Mouse (Mus musculus): ENCODE data around the gene Fbxo31. TPM values are rescaled to one million over a fixed set of nuclear protein-coding genes. Genes with fewer than 3 reads are reported as not detected.
"Not testable (repeated sequence)": the region's sequence is repeated elsewhere in the genome, so short reads cannot be mapped to it uniquely, and the experiment has no call there.

The Fbxo31 gene
- total and polyA plus RNA-seq, 3 experiments, result 16.0 to 35.3 TPM; not detected in 1

GRCm38 (mm10) chr8:121598190-121598589 is 19.6 kb upstream of the Fbxo31 start:
- Histone ChIP-seq H3K36me3 (ENCODE audit: control insufficient read depth in 1 of 2, insufficient read depth in 2 of 2, low read length in 2 of 2) (0 out of 4 replicates have a peak, but pooled peaks cover 0 to 2% of the 10 kb centered on the region in 2 experiments), H3K9ac (ENCODE audit: control insufficient read depth, low read depth, low read length, poor library complexity, severe bottlenecking) (no peak overlapping the region), H3K27me3 (ENCODE audit: control insufficient read depth in 1 of 2, insufficient read depth in 2 of 2, low read length in 2 of 2) (no peaks in the 10 kb centered on the region), H3K79me2 (ENCODE audit: control insufficient read depth, insufficient read depth, low read length, poor library complexity) (0 out of 2 replicates have a peak, but pooled peaks cover 1% of the 10 kb centered on the region), H3K4me1 (ENCODE audit: control insufficient read depth in 1 of 2, insufficient read depth in 2 of 2, low read length in 2 of 2) (no peaks in the 10 kb centered on the region), H3K9me3 (replicated peaks; ENCODE audit: insufficient read depth, low read length) (no peaks in the 10 kb centered on the region), H3K4me3 (ENCODE audit: control insufficient read depth in 1 of 2, insufficient read depth in 1 of 2, low read depth in 2 of 2, low read length in 2 of 2) (no peak overlapping the region), H3K27ac (ENCODE audit: control insufficient read depth, low read depth, low read length) (no peak overlapping the region)
- DNase-seq (ENCODE audit: low read depth, low spot score), result no peak
- TF ChIP-seq POLR2A (IDR thresholded peaks at IDR 0.05; ENCODE audit: control insufficient read depth in 1 of 2, insufficient read depth in 1 of 2, low read depth in 1 of 2, low read length in 2 of 2, poor library complexity in 1 of 2) (no peak), MYB (IDR thresholded peaks at IDR 0.05; ENCODE audit: low read depth, low read length) (no peak), MXI1 (IDR thresholded peaks at IDR 0.05; ENCODE audit: low read depth, low read length) (no peak)

- not testable (repeated sequence) for H3K27ac ChIP-seq (ENCODE audit: control insufficient read depth, low read depth, low read length); H3K36me3 ChIP-seq (ENCODE audit: control insufficient read depth in 1 of 2, insufficient read depth in 2 of 2, low read length in 2 of 2); H3K9ac ChIP-seq (ENCODE audit: control insufficient read depth, low read depth, low read length, poor library complexity, severe bottlenecking); H3K27me3 ChIP-seq (ENCODE audit: control insufficient read depth in 1 of 2, insufficient read depth in 2 of 2, low read length in 2 of 2); H3K79me2 ChIP-seq (ENCODE audit: control insufficient read depth, insufficient read depth, low read length, poor library complexity); H3K9me3 ChIP-seq (replicated peaks; ENCODE audit: insufficient read depth, low read length); H3K4me3 ChIP-seq (ENCODE audit: control insufficient read depth in 1 of 2, insufficient read depth in 1 of 2, low read depth in 2 of 2, low read length in 2 of 2); DNase-seq (ENCODE audit: low read depth, low spot score); H3K4me1 ChIP-seq (ENCODE audit: control insufficient read depth in 1 of 2, insufficient read depth in 2 of 2, low read length in 2 of 2)
Observed at GRCm38 (mm10) chr8:121597492-121597891, 18.9 kb upstream of the Fbxo31 start.

- Histone ChIP-seq H3K4me3 (ENCODE audit: control insufficient read depth in 1 of 2, insufficient read depth in 1 of 2, low read depth in 2 of 2, low read length in 2 of 2) (no peak overlapping the region), H3K79me2 (ENCODE audit: control insufficient read depth, insufficient read depth, low read length, poor library complexity) (peaks cover 27% of the 10 kb centered on the region), H3K4me1 (ENCODE audit: control insufficient read depth in 1 of 2, insufficient read depth in 2 of 2, low read length in 2 of 2) (peaks cover 7 to 17% of the 10 kb centered on the region in 2 experiments), H3K27ac (ENCODE audit: control insufficient read depth, low read depth, low read length) (no peak overlapping the region), H3K9ac (ENCODE audit: control insufficient read depth, low read depth, low read length, poor library complexity, severe bottlenecking) (no peak overlapping the region), H3K9me3 (replicated peaks; ENCODE audit: insufficient read depth, low read length) (no peaks in the 10 kb centered on the region), H3K27me3 (ENCODE audit: control insufficient read depth in 1 of 2, insufficient read depth in 2 of 2, low read length in 2 of 2) (no peaks in the 10 kb centered on the region), H3K36me3 (ENCODE audit: control insufficient read depth in 1 of 2, insufficient read depth in 2 of 2, low read length in 2 of 2) (peaks cover 2 to 15% of the 10 kb centered on the region in 2 experiments; a peak in 2 of 4 replicates)
- no peak for DNase-seq (ENCODE audit: low read depth, low spot score)
- no peak for TF ChIP-seq POLR2AphosphoS5 (IDR thresholded peaks at IDR 0.05; ENCODE audit: borderline replicate concordance, low read depth, low read length)
- TF ChIP-seq POLR2A (IDR thresholded peaks at IDR 0.05; ENCODE audit: control insufficient read depth in 1 of 2, insufficient read depth in 1 of 2, low read depth in 1 of 2, low read length in 2 of 2, poor library complexity in 1 of 2), result no peak
- TF ChIP-seq ELF1 (IDR thresholded peaks at IDR 0.05; ENCODE audit: low read depth, low read length), result no peak
- no peak for TF ChIP-seq ZMIZ1 (IDR thresholded peaks at IDR 0.05; ENCODE audit: low read depth, low read length)
- TF ChIP-seq MAFK (IDR thresholded peaks at IDR 0.05; ENCODE audit: borderline replicate concordance, low read depth, low read length), result no peak
- TF ChIP-seq MAZ (IDR thresholded peaks at IDR 0.05; ENCODE audit: low read depth, low read length), result no peak
- no peak for TF ChIP-seq POLR2AphosphoS2 (IDR thresholded peaks at IDR 0.05; ENCODE audit: low read length)
- TF ChIP-seq RAD21 (IDR thresholded peaks at IDR 0.05; ENCODE audit: low read depth, low read length), result no peak
- no peak for TF ChIP-seq SIN3A (IDR thresholded peaks at IDR 0.05; ENCODE audit: low read length)
- no peak for TF ChIP-seq TCF12 (IDR thresholded peaks at IDR 0.05; ENCODE audit: low read depth, low read length)
- no peak for TF ChIP-seq ETS1 (IDR thresholded peaks at IDR 0.05; ENCODE audit: low read depth, low read length)
- no peak for TF ChIP-seq ZKSCAN1 (IDR thresholded peaks at IDR 0.05; ENCODE audit: low read depth, low read length)
- TF ChIP-seq CTCF (IDR thresholded peaks at IDR 0.05 in 2 of 3, conservative IDR thresholded peaks at IDR 0.05 in 1 of 3; ENCODE audit: control insufficient read depth in 1 of 3, insufficient read depth in 1 of 3, low read depth in 2 of 3, low read length in 3 of 3, poor library complexity in 1 of 3, severe bottlenecking in 1 of 3), result no peak
- TF ChIP-seq UBTF (IDR thresholded peaks at IDR 0.05; ENCODE audit: borderline replicate concordance, insufficient read depth, low read depth, low read length), result no peak
- TF ChIP-seq HCFC1 (IDR thresholded peaks at IDR 0.05; ENCODE audit: low read depth, low read length), result no peak
Observed at GRCm38 (mm10) chr8:121593983-121594382, 15.4 kb upstream of the Fbxo31 start.

Data from MEL (cell line).